Mouse (Mus musculus) stomach, postnatal 0 days (tissue): ENCODE data around the gene Capn5. TPM values are rescaled to one million over a fixed set of nuclear protein-coding genes. Genes with fewer than 3 reads are reported as not detected.

ENCODE experiments used
- ATAC-seq: fragments of 200-750 bp; cut with Nextera tagmentation; 2 replicates; pipeline ENCODE4 v1.8.0; 2017; ENCODE audit not compliant: low FRiP score, low TSS enrichment
- DNase-seq: peaks from one replicate; pipeline ENCODE4 v3.0.0-alpha.2; 2016; ENCODE audit warnings: low spot score
- H3K27ac ChIP-seq: fragments of 300-500 bp; sonication (generic); replicated peaks from 2 replicates; pipeline ENCODE4 v1.5.1; 2014; ENCODE audit warnings: mild to moderate bottlenecking, control low read depth
- H3K27me3 ChIP-seq: fragments of 300-500 bp; sonication (generic); 2 replicates; pipeline ENCODE4 v1.6.1; 2014; ENCODE audit warnings: low read length; ENCODE audit not compliant: control insufficient read depth, insufficient read depth
- H3K36me3 ChIP-seq: fragments of 300-500 bp; sonication (generic); 2 replicates; pipeline ENCODE4 v1.6.1; 2014; ENCODE audit warnings: low read length, mixed read lengths; ENCODE audit not compliant: control insufficient read depth, insufficient read depth
- H3K4me1 ChIP-seq: fragments of 300-500 bp; sonication (generic); replicated peaks from 2 replicates; pipeline ENCODE4 v1.6.1; 2014; ENCODE audit warnings: antibody characterized with exemption; ENCODE audit not compliant: control insufficient read depth, insufficient read depth
- H3K4me2 ChIP-seq: fragments of 300-500 bp; sonication (generic); replicated peaks from 2 replicates; pipeline ENCODE4 v1.6.1; 2014; ENCODE audit warnings: low read depth, mild to moderate bottlenecking, control low read depth, moderate library complexity
- H3K4me3 ChIP-seq: fragments of 300-500 bp; sonication (generic); 2 replicates; pipeline ENCODE4 v1.5.1; 2014; ENCODE audit warnings: low read depth, low read length, control low read depth
- H3K9ac ChIP-seq: fragments of 300-500 bp; sonication (generic); 2 replicates; pipeline ENCODE4 v1.6.1; 2014; ENCODE audit warnings: mild to moderate bottlenecking, low read length, control low read depth, mixed read lengths
- H3K9me3 ChIP-seq: fragments of 300-500 bp; sonication (generic); 2 replicates; pipeline ENCODE4 v1.6.1; 2016; ENCODE audit warnings: low read length; ENCODE audit not compliant: control insufficient read depth
- CTCF ChIP-seq: IDR thresholded peaks from 2 replicates; pipeline ENCODE4 v1.5.1; 2016; ENCODE audit warnings: antibody characterized with exemption, low read depth, mild to moderate bottlenecking, moderate library complexity
- EP300 ChIP-seq: optimal IDR thresholded peaks from 2 replicates; pipeline ENCODE3; 2016; ENCODE audit warnings: antibody characterized with exemption
- WGBS: fragments of 180-500 bp; shearing (Covaris S2); extraction: QIAGEN DNeasy Blood & Tissue Kit; methylation state at CpG from one replicate; pipeline ENCODE4 v1.1.7; 2014; 5-methylcytosine and 5-hydroxymethylcytosine counted together
- polyA plus RNA-seq: library from polyadenylated mRNA; unstranded; fragments of >200 nt; fragmentation: Nextera tagmentation; extraction: Ambion mirVana; gene quantifications from 2 replicates; pipeline ENCODE4 v1.2.1, GENCODE M21; 2015

The Capn5 gene
- polyA plus RNA-seq, 1 experiment from 2014 or later, result 13.2 TPM

- ATAC-seq, result no peak
- TF ChIP-seq EP300 (no peak), CTCF (no peak)
- WGBS, result 79% methylated on average over 5 of the region's 5 CpGs
Measured at GRCm38 (mm10) chr7:98145402-98145801, 32.7 kb downstream of the Capn5 start, which contains the start of gene Omp. TSS of gene Omp (minus strand) at chr7:98145502.

GRCm38 (mm10) chr7:98142648-98143047, 35.4 kb downstream of the Capn5 start:
- peaks cover 3% of the 10 kb centered on the region; the same call in 1 of the 2 replicates for H3K4me1 ChIP-seq
- no peaks in the 10 kb centered on the region for H3K9me3 ChIP-seq
- no peak overlapping the region for H3K4me3 ChIP-seq
- no peak for TF ChIP-seq EP300
- no peak for TF ChIP-seq CTCF
- H3K4me2 ChIP-seq, result no peak overlapping the region
- no peak overlapping the region for H3K9ac ChIP-seq
- H3K27ac ChIP-seq, result no peak overlapping the region
- no peaks in the 10 kb centered on the region for H3K36me3 ChIP-seq
- DNase-seq (no peak), ATAC-seq (no peak)
- whole genome bisulfite sequencing, result 80% methylated on average over 3 of the region's 3 CpGs
- no peaks in the 10 kb centered on the region for H3K27me3 ChIP-seq

More at GRCm38 (mm10) chr7:98145402-98145801, 32.7 kb downstream of the Capn5 start, which contains the start of gene Omp:
- Histone ChIP-seq H3K27me3 (no peaks in the 10 kb centered on the region), H3K9ac (no peak within 1 kb of the TSS), H3K4me3 (no peak within 1 kb of the TSS), H3K27ac (no peak within 1 kb of the TSS), H3K4me2 (no peak within 1 kb of the TSS), H3K4me1 (no peaks in the 10 kb centered on the region), H3K9me3 (no peaks in the 10 kb centered on the region), H3K36me3 (no peaks in the 10 kb centered on the region)
- no peak for DNase-seq

GRCm38 (mm10) chr7:98142247-98142646, 35.8 kb downstream of the Capn5 start:
- DNase-seq (no peak), ATAC-seq (no peak)
- 65% methylated on average over 8 of the region's 8 CpGs for WGBS
- H3K36me3 ChIP-seq, result no peaks in the 10 kb centered on the region
- H3K9me3 ChIP-seq, result no peaks in the 10 kb centered on the region
- H3K4me1 ChIP-seq, result peaks cover 3% of the 10 kb centered on the region; the same call in 1 of the 2 replicates
- H3K27ac ChIP-seq, result no peak overlapping the region
- H3K4me2 ChIP-seq, result no peak overlapping the region
- TF ChIP-seq EP300 (no peak), CTCF (no peak)
- no peaks in the 10 kb centered on the region for H3K27me3 ChIP-seq
- H3K9ac ChIP-seq, result no peak overlapping the region
- no peak overlapping the region for H3K4me3 ChIP-seq

- WGBS, result 54% methylated on average over 3 of the region's 3 CpGs
- Histone ChIP-seq H3K9ac (no peak overlapping the region), H3K27me3 (no peaks in the 10 kb centered on the region), H3K27ac (no peak overlapping the region), H3K4me3 (no peak overlapping the region), H3K4me1 (peaks cover 3% of the 10 kb centered on the region; the same call in 1 of the 2 replicates), H3K4me2 (no peak overlapping the region), H3K36me3 (no peaks in the 10 kb centered on the region), H3K9me3 (no peaks in the 10 kb centered on the region)
- ATAC-seq, result no peak
- peak; percentile 70 for DNase-seq
- no peak for TF ChIP-seq EP300
- TF ChIP-seq CTCF, result peak; percentile 62
Measured at GRCm38 (mm10) chr7:98141206-98141605, 36.9 kb downstream of the Capn5 start.

GRCm38 (mm10) chr7:98140597-98140996, 37.5 kb downstream of the Capn5 start:
- DNase-seq (no peak), ATAC-seq (no peak)
- 22% methylated on average over 2 of the region's 2 CpGs for WGBS

GRCm38 (mm10) chr7:98139216-98139615, 38.9 kb downstream of the Capn5 start:
- ATAC-seq (no peak), DNase-seq (no peak)
- Histone ChIP-seq H3K9ac (no peak overlapping the region), H3K4me2 (no peak overlapping the region; the same call in 1 of the 2 replicates), H3K36me3 (no peaks in the 10 kb centered on the region), H3K27me3 (no peaks in the 10 kb centered on the region), H3K4me1 (peaks cover 3% of the 10 kb centered on the region; the same call in 1 of the 2 replicates), H3K27ac (no peak overlapping the region), H3K9me3 (no peaks in the 10 kb centered on the region), H3K4me3 (no peak overlapping the region)
- TF ChIP-seq EP300 (no peak), CTCF (no peak)
- whole genome bisulfite sequencing, result 23% methylated on average over 9 of the region's 9 CpGs

More at GRCm38 (mm10) chr7:98140597-98140996, 37.5 kb downstream of the Capn5 start:
- Histone ChIP-seq H3K27ac (no peak overlapping the region), H3K4me3 (no peak overlapping the region), H3K4me2 (no peak overlapping the region), H3K27me3 (no peaks in the 10 kb centered on the region), H3K9me3 (no peaks in the 10 kb centered on the region), H3K9ac (no peak overlapping the region), H3K36me3 (no peaks in the 10 kb centered on the region), H3K4me1 (peaks cover 3% of the 10 kb centered on the region; the same call in 1 of the 2 replicates)
- TF ChIP-seq EP300 (no peak), CTCF (no peak)
